Mouse (Mus musculus): ENCODE results near the gene Timd2. TPM values are rescaled to one million over a fixed set of nuclear protein-coding genes. Genes with fewer than 3 reads are reported as not detected.
"Not testable (repeated sequence)": the region's sequence is repeated elsewhere in the genome, so short reads cannot be mapped to it uniquely, and the experiment has no call there.

Timd2 gene
- polyA plus RNA-seq, 1 experiment, result not detected

DNA sequence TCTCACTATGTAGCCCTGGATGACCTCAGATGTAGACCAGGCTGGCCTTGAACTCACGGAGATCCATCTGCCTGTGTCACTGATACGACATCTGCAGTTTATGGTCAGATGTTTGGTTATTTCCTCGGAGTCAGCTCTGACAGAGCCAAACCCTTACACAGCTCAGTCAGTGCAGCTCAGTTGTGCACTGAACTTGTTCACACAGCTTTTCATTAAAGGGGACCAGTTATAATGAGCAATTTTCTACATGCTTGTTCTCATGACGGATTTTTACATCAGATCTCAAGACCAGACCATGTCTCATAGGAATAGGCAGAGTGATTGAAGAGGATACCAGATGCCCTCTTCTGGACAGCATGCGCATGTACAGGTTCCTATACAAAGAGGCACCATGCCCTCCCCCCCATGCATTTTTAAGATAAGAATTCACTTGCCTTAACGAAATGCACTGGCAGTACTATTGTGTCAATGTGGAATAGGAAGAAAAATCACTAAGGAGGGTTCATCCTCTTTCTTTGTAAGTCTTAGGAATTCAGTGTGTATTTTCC, 26.5 kb upstream of the Timd2 start:
- TF ChIP-seq FLI1 (IDR thresholded peaks at IDR 0.05; ENCODE audit: low read length) (no peak), GATA1 (IDR thresholded peaks at IDR 0.05; ENCODE audit: borderline replicate concordance, low read length) (no peak)

DNA sequence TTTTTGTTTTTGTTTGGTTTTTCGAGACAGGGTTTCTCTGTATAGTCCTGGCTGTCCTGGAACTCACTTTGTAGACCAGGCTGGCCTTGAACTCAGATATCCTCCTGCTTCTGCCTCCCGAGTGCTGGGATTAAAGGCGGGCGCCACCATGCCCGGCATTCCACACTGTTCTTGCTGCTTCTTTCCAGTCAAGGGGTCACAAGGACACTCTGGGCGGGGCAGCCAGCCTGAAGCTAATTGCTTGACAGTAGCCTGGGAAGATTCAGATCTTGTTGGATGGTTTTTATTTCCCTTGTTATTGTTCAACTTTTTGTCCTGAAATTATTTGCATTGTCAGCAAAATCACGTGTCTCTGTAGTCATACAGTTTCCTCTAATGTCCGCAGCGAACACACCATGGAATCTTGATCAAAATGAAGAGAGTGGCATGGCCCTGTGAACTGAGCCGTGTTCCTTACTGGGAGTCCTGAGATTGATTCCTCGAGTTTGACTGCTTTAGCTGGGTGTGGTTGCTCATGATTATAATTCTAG, 24.7 kb upstream of the Timd2 start:
- Histone ChIP-seq H3K9me3 (no peaks in the 10 kb centered on the region), H3K27me3 (replicated peaks) (no peaks in the 10 kb centered on the region), H3K36me3 (replicated peaks; ENCODE audit: low read length) (no peaks in the 10 kb centered on the region), H3K4me3 (replicated peaks) (no peak overlapping the region), H3K4me1 (no peaks in the 10 kb centered on the region)
- no peak for TF ChIP-seq FLI1 (IDR thresholded peaks at IDR 0.05; ENCODE audit: low read length)
- TF ChIP-seq GATA1 (IDR thresholded peaks at IDR 0.05; ENCODE audit: borderline replicate concordance, low read length), result no peak

More for the DNA sequence above, 26.5 kb upstream of the Timd2 start:
- Histone ChIP-seq H3K36me3 (replicated peaks; ENCODE audit: low read length) (no peaks in the 10 kb centered on the region), H3K4me3 (replicated peaks) (no peak overlapping the region), H3K27me3 (replicated peaks) (no peaks in the 10 kb centered on the region), H3K4me1 (no peaks in the 10 kb centered on the region), H3K9me3 (no peaks in the 10 kb centered on the region)

DNA sequence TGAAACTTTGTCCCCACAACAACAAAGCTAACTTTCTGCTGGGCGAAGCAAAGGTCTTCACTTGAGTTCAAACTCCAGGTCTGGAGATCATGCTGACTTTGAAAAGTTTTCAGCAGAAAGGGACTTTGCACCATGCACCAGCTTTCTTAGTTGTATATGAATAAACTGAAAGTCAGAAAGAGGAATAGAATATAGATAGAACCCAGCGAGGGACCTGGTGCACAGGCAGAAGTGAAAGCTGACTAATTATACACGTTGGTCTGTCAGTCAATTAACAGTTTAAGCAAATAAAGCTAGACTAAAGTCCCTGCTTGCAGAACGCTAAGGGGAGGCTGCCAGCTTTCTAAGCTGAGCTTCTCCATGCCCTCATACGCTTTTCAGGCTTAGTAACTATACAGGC, 8.0 kb downstream of the Timd2 start:
- no peak for TF ChIP-seq FLI1 (IDR thresholded peaks at IDR 0.05; ENCODE audit: low read length)
- Histone ChIP-seq H3K9me3 (0 out of 2 replicates have a peak, but pooled peaks cover 7% of the 10 kb centered on the region), H3K36me3 (replicated peaks; ENCODE audit: low read length) (no peaks in the 10 kb centered on the region), H3K4me3 (replicated peaks) (no peak overlapping the region), H3K27me3 (replicated peaks) (no peaks in the 10 kb centered on the region), H3K4me1 (no peaks in the 10 kb centered on the region)

DNA sequence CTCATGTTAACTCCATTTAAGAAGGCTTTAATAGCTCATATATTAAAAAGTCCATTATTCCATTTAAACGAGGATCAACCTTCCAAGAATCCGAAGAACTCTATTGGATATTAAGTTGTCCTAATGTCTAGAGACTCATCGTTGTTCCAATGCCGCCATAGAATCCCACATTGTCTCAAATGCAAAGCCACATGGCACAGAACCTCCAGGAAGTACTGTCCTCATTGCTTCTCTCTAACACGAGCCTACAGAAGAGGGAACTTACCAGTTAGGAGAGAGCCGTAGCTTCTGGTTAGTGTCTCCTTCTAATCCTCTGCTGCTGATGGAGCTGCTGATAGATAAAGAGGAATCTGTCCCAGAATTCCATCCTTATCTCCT, 8.6 kb downstream of the Timd2 start:
- Histone ChIP-seq H3K4me3 (replicated peaks) (no peak overlapping the region), H3K27me3 (replicated peaks) (no peaks in the 10 kb centered on the region), H3K36me3 (replicated peaks; ENCODE audit: low read length) (no peaks in the 10 kb centered on the region), H3K9me3 (0 out of 2 replicates have a peak, but pooled peaks cover 7% of the 10 kb centered on the region), H3K4me1 (no peaks in the 10 kb centered on the region)
- no peak for TF ChIP-seq GATA1 (IDR thresholded peaks at IDR 0.05; ENCODE audit: borderline replicate concordance, low read length)
- TF ChIP-seq FLI1 (IDR thresholded peaks at IDR 0.05; ENCODE audit: low read length), result no peak

DNA sequence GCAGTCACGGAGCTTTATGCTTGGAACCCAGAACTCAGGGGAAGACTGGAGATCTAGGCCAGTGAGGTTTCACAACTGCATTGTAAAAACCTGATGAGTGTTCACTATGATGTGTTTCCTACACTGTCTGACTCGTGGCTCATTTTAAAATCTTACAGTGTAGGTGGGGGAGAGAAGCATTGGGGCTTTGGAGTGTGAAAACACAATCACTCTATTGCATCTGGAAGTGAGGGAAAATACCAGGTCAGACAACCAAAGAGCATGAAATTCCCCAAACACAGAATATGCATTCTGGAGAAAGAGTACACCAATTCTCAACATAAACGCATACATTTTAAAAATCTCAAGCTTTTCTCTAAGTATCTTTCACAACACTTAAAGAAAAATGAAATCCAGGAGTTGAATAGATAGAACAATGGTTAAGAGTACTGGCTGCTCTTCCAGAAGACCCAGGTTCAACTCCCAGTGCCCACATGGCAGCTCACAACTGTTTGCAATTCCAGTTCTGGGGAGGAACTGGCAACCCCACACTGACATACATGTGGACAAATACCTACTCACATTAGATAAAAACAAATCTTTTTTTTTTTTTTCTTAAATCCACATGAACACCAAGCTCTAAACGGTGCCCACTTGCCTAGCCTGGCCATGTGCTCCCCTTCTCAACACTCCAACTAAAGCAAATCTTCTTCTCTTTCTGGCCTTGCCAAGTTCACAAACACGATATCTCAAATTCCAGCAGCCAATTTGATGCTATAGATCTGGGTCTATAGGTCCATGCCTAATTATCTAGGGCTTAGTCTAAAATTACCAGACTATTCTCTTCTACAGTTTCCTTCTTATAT, 9.2 kb downstream of the Timd2 start:
- H3K4me3 ChIP-seq (replicated peaks), result no peak overlapping the region
- no peaks in the 10 kb centered on the region for H3K4me1 ChIP-seq
- no peak for TF ChIP-seq GATA1 (IDR thresholded peaks at IDR 0.05; ENCODE audit: borderline replicate concordance, low read length)
- TF ChIP-seq FLI1 (IDR thresholded peaks at IDR 0.05; ENCODE audit: low read length), result no peak
- H3K9me3 ChIP-seq, result 0 out of 2 replicates have a peak, but pooled peaks cover 7% of the 10 kb centered on the region
- no peaks in the 10 kb centered on the region for H3K27me3 ChIP-seq (replicated peaks)
- H3K36me3 ChIP-seq (replicated peaks; ENCODE audit: low read length), result no peaks in the 10 kb centered on the region

DNA sequence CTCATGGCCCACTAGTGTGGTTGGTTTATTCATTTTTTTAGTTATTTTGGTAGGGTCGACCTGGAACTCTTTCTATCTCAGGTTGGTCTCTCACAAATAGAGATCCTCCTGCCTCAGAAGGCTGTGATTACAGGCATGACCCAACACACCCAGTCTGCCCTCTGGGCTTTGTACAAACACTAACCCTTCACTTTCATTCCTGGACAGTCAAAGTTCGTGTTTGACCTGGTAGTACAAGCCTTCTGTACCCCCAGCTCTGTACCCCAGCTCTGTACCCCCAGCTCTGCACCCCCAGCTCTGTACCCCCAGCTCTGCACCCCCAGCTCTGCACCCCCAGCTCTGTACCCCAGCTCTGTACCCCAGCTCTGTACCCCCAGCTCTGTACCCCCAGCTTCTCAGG, 11.0 kb downstream of the Timd2 start:
- not testable (repeated sequence) for H3K9me3 ChIP-seq; H3K36me3 ChIP-seq (replicated peaks; ENCODE audit: low read length); H3K27me3 ChIP-seq (replicated peaks)

DNA sequence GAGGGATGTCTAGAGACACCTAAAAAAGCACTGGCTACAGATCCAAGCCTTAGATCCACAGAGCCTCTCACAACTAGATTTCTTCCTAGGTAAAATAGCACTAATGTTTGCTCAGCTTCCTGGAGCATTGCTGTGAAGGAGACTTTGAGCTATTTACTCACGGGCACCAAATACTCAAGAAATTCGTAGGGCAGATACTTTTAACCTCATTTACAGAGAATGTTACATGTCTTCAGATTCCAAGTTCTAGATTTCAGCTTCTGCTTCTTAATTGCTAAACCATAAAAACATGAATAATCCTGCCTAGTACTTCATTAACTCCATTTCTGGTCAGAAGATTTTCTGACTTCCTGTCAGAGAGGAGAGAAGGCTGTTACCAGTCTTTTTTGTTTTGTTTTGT, 16.7 kb downstream of the Timd2 start:
- no peaks in the 10 kb centered on the region for H3K27me3 ChIP-seq (replicated peaks)

More for the DNA sequence above, 11.0 kb downstream of the Timd2 start:
- not testable (repeated sequence) for H3K4me1 ChIP-seq; H3K4me3 ChIP-seq (replicated peaks)

DNA sequence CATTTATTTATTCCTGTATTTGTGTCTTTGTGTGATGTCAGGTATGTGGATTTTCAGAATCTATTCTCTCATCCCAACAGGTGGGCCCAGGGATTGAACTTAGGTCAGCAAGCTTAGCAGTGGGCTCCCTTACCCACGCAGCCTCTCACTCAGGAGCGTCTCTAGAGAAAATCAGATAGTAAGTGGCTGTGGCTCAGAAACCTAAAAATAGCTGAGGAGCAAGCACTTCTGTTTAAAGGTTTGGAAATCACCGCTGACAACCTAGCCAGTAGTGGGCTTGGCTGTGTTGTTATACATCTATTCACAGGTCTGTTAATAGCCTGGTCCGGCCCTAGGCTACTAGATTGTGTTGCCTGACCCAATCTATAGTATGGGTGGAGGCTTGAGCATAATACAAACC, 23.1 kb downstream of the Timd2 start:
- Histone ChIP-seq H3K4me3 (replicated peaks) (no peak overlapping the region), H3K27me3 (replicated peaks) (peaks cover 2% of the 10 kb centered on the region), H3K9me3 (no peaks in the 10 kb centered on the region), H3K36me3 (replicated peaks; ENCODE audit: low read length) (no peaks in the 10 kb centered on the region), H3K4me1 (no peaks in the 10 kb centered on the region)
- no peak for TF ChIP-seq GATA1 (IDR thresholded peaks at IDR 0.05; ENCODE audit: borderline replicate concordance, low read length)
- TF ChIP-seq FLI1 (IDR thresholded peaks at IDR 0.05; ENCODE audit: low read length), result no peak

More for the DNA sequence above, 16.7 kb downstream of the Timd2 start:
- Histone ChIP-seq H3K36me3 (replicated peaks; ENCODE audit: low read length) (no peaks in the 10 kb centered on the region), H3K4me3 (replicated peaks) (no peak overlapping the region), H3K4me1 (no peaks in the 10 kb centered on the region), H3K9me3 (no peaks in the 10 kb centered on the region)
- no peak for TF ChIP-seq GATA1 (IDR thresholded peaks at IDR 0.05; ENCODE audit: borderline replicate concordance, low read length)
- TF ChIP-seq FLI1 (IDR thresholded peaks at IDR 0.05; ENCODE audit: low read length), result no peak

DNA sequence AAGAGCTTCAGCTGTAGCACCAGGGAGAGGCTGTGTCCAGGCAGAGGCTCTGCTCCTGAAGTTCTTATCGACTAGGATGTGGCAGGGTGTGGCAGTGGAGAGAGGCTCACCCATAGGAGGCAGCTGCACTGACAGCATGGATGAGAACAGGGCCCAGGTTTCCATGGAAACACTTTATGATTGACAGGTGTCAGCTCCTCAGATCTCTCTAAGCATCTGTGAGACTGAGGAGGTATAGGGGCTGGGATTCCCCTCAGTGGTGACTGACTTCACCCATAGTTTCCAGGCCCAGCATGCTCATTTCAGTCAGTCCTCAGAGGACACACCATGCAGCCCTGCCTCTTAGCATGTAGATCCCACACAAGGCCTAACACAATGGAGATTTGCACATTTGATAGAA, 24.0 kb downstream of the Timd2 start:
- H3K27me3 ChIP-seq (replicated peaks), result peaks cover 2% of the 10 kb centered on the region
- no peaks in the 10 kb centered on the region for H3K36me3 ChIP-seq (replicated peaks; ENCODE audit: low read length)
- TF ChIP-seq GATA1 (IDR thresholded peaks at IDR 0.05; ENCODE audit: borderline replicate concordance, low read length) (no peak), FLI1 (IDR thresholded peaks at IDR 0.05; ENCODE audit: low read length) (no peak)
- no peaks in the 10 kb centered on the region for H3K4me1 ChIP-seq
- no peaks in the 10 kb centered on the region for H3K9me3 ChIP-seq
- no peak overlapping the region for H3K4me3 ChIP-seq (replicated peaks)

DNA sequence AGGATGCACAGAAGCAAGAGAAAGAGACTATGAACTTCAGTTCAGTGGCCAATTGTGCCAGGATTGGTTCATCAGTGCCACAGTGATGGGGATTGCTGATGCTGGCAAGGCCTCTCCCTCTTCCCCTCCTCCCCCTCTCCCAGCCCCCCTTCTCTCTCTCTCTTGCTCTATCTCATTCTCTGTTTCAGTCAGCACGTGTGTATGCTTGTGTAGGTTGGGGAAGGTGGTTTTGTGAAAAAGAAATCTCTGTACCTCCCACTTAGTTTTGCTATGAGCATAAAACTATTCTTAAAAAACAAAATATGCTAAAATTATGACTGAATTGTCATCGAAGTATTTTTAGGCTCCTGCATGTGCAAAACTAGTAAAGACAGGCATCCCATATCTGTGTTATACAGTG, 38.9 kb downstream of the Timd2 start:
- H3K27me3 ChIP-seq (replicated peaks), result peaks cover 3% of the 10 kb centered on the region
- TF ChIP-seq GATA1 (IDR thresholded peaks at IDR 0.05; ENCODE audit: borderline replicate concordance, low read length) (no peak), FLI1 (IDR thresholded peaks at IDR 0.05; ENCODE audit: low read length) (no peak)
- H3K9me3 ChIP-seq, result no peaks in the 10 kb centered on the region
- H3K4me3 ChIP-seq (replicated peaks), result no peak overlapping the region
- H3K4me1 ChIP-seq, result peaks cover 5% of the 10 kb centered on the region; the same call in 1 of the 2 replicates
- H3K36me3 ChIP-seq (replicated peaks; ENCODE audit: low read length), result no peaks in the 10 kb centered on the region
